Mouse (Mus musculus) neural tube, embryonic 13.5 days (tissue): ENCODE measurements around the gene Lnpk. TPM values are rescaled to one million over a fixed set of nuclear protein-coding genes. Genes with fewer than 3 reads are reported as not detected.

ENCODE experiments used
- ATAC-seq: fragments of 200-750 bp; cut with Nextera tagmentation; 2 replicates; pipeline ENCODE4 v1.8.0; 2017; ENCODE audit warnings: low read depth, mild to moderate bottlenecking, moderate TSS enrichment, moderate library complexity
- H3K27ac ChIP-seq: fragments of 300-500 bp; sonication (generic); replicated peaks from 2 replicates; pipeline ENCODE4 v1.5.1; 2015; ENCODE audit warnings: moderate library complexity, mild to moderate bottlenecking, inconsistent platforms
- H3K27me3 ChIP-seq: fragments of 300-500 bp; sonication (generic); 2 replicates; pipeline ENCODE4 v1.6.1; 2015; ENCODE audit warnings: mild to moderate bottlenecking, inconsistent platforms
- H3K36me3 ChIP-seq: fragments of 300-500 bp; sonication (generic); 2 replicates; pipeline ENCODE4 v1.6.1; 2015; ENCODE audit warnings: mild to moderate bottlenecking, inconsistent platforms
- H3K4me1 ChIP-seq: fragments of 300-500 bp; sonication (generic); replicated peaks from 2 replicates; pipeline ENCODE4 v1.6.1; 2015; ENCODE audit warnings: inconsistent platforms
- H3K4me2 ChIP-seq: fragments of 300-500 bp; sonication (generic); 2 replicates; pipeline ENCODE4 v1.6.1; 2015; ENCODE audit warnings: inconsistent platforms, mild to moderate bottlenecking, moderate library complexity
- H3K4me3 ChIP-seq: fragments of 300-500 bp; sonication (generic); 2 replicates; pipeline ENCODE4 v1.5.1; 2015; ENCODE audit warnings: mild to moderate bottlenecking, inconsistent platforms
- H3K9ac ChIP-seq: fragments of 300-500 bp; sonication (generic); 2 replicates; pipeline ENCODE4 v1.6.1; 2015; ENCODE audit warnings: moderate library complexity, mild to moderate bottlenecking, inconsistent platforms
- H3K9me3 ChIP-seq: fragments of 300-500 bp; sonication (generic); 2 replicates; pipeline ENCODE4 v1.6.1; 2016; ENCODE audit warnings: inconsistent platforms
- WGBS: fragments of 180-500 bp; shearing (Covaris S2); methylation state at CpG from one replicate; pipeline ENCODE4 v1.1.7; 2015; 5-methylcytosine and 5-hydroxymethylcytosine counted together
- polyA plus RNA-seq: library from polyadenylated mRNA; unstranded; fragments of >200 nt; fragmentation: Nextera tagmentation; extraction: Ambion mirVana; gene quantifications from 2 replicates; pipeline ENCODE4 v1.2.1, GENCODE M21; 2015

The Lnpk gene
- polyA plus RNA-seq = 45.0 and 46.8 TPM in 2 replicates

DNA sequence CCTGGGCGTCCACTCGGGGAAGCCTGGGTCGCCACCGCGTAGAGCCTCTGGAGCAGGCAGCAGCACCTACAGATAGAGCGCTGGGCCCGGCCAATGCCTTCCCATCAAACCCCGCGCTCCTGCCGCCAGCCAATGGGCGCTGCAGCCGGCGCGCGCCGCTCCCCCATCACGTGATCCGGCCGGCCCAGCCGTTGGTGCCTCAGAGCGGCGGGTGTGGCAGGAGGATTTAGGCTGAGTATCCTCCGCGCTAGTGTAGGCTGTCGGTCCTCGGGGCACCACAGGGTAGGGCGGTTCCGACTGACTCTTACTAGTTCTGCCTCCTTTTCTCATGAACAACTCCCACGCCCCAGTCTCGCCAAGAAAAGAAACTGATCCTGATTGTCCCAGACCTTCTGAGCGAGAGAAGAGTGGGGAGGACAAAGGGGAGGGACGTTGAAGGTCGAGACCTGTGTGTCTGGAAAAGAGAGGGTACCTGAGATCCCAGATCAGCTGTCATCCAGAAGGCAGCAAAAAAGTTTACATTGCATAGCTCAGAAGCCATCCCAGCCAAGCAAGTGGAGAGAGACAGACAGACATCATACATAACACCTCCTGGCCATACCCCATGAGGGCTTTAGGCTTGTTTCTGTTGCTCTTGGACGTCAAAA, at the start of gene Lnpk:
TSS of gene Lnpk (minus strand) at position 593 of the 647 bp plus-strand sequence.
- Histone ChIP-seq H3K27me3 (no peaks in the 10 kb centered on the region; the same call in 1 of the 2 replicates), H3K9me3 (no peaks in the 10 kb centered on the region), H3K4me3 (peak within 1 kb of the TSS; percentile 98), H3K27ac (peak within 1 kb of the TSS; percentile 86), H3K36me3 (no peaks in the 10 kb centered on the region), H3K4me1 (peaks cover 16% of the 10 kb centered on the region), H3K4me2 (peak within 1 kb of the TSS; percentile 80), H3K9ac (peak within 1 kb of the TSS; percentile 95)
- WGBS = under 1% methylated on average over 34 of the region's 34 CpGs
- peak; percentile 99 for ATAC-seq

DNA sequence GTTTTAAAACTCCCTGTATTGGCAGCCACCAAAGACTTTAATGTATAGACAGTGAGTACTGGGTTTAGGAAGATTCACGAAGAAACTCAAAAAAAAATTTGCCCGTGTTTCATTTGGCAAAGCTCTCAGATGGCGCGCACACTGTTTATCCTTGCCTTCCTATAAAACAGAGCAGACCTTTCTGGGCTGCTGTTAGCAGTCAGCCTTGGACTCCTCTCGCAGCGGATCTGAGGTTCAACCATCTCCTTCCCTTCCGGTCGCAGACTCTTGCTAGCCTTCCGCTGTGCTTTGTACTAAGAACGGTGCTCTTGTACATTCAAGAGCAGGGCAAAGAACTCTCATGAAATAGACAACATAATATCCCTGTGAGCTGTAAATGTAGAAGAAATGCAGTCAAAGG, 41.1 kb upstream of the Lnpk start:
- no peaks in the 10 kb centered on the region for H3K9me3 ChIP-seq
- H3K4me3 ChIP-seq = no peak overlapping the region
- no peaks in the 10 kb centered on the region for H3K4me1 ChIP-seq
- WGBS = 86% methylated on average over 10 of the region's 10 CpGs
- ATAC-seq = no peak
- no peaks in the 10 kb centered on the region for H3K27me3 ChIP-seq
- no peak overlapping the region for H3K27ac ChIP-seq
- H3K9ac ChIP-seq = no peak overlapping the region
- no peak overlapping the region for H3K4me2 ChIP-seq
- no peaks in the 10 kb centered on the region for H3K36me3 ChIP-seq

DNA sequence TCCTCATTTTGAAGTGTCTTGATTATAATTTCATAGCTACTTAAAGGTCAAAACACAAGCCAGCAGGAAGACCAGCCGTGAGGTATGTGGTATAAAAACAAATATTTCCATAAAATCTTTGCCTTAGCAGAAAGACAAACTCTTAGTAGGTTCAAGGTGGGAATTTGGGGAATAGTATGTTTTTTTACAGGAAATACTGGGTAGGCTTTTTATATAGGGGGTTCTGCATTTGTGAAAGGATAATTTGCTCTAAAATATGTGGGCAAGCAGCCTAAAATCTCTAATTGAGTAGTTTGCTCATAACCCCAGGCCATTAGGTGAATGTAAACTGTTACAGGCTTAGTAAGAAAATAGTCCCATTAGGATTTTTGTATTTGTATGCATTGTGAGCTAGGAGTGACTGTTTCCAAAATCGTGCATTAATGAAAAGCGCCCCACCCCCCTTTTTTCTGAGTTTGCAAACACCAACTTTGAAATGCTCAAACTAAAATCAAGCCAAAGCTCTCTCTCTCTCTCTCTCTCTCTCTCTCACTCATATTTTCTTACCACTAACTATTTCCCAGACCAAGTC, 40.5 kb upstream of the Lnpk start:
- no peak for ATAC-seq
- H3K9me3 ChIP-seq = no peaks in the 10 kb centered on the region
- H3K27me3 ChIP-seq = no peaks in the 10 kb centered on the region
- H3K4me3 ChIP-seq = no peak overlapping the region
- no peaks in the 10 kb centered on the region for H3K4me1 ChIP-seq
- no peaks in the 10 kb centered on the region for H3K36me3 ChIP-seq
- H3K4me2 ChIP-seq = no peak overlapping the region
- no peak overlapping the region for H3K9ac ChIP-seq
- 87% methylated on average over 3 of the region's 3 CpGs for WGBS
- no peak overlapping the region for H3K27ac ChIP-seq

DNA sequence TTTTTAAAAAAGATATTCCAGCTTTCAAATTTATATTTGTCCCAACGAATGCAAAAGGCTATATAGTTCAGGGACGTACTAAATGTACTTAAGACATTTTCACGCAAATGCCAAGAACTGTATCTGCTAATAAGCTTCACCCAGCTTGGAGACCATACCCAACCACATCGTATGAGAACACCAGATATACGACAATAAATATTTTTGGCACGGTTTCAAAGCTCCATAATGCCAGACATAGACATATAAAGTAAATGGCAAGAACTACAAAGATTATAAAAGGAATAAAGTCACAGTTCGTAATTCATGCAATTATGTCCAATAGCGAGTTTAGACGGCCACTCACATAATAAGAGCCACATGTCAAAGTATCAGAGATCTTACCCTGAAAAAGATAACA, 38.5 kb upstream of the Lnpk start:
- Histone ChIP-seq H3K4me1 (no peaks in the 10 kb centered on the region), H3K36me3 (no peaks in the 10 kb centered on the region), H3K9me3 (no peaks in the 10 kb centered on the region), H3K27ac (no peak overlapping the region), H3K4me3 (no peak overlapping the region), H3K4me2 (no peak overlapping the region), H3K27me3 (no peaks in the 10 kb centered on the region), H3K9ac (no peak overlapping the region)
- ATAC-seq = no peak
- WGBS = 82% methylated on average over 9 of the region's 9 CpGs

DNA sequence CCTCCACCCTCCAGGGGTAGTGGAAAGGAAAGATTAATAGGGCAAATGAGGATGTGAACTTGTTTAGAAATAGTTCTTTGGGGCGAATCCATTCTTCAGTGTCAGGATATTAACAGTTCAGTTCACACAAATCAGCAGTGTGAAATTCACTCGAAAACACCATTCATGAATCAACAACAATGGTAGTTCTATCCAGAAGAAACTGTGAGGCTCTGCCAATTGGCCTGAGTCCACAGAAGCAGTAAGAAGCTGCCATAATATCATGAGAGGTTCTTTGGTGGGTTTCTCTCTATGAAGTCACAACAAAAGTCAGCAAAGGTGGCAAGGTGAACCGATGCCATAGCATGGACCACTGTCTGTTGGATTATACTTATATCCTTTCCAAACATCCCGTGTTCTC, 32.2 kb upstream of the Lnpk start:
- WGBS = 79% methylated on average over 4 of the region's 4 CpGs
- Histone ChIP-seq H3K4me3 (no peak overlapping the region), H3K27ac (no peak overlapping the region), H3K9ac (no peak overlapping the region), H3K36me3 (no peaks in the 10 kb centered on the region), H3K9me3 (no peaks in the 10 kb centered on the region), H3K4me2 (no peak overlapping the region), H3K4me1 (no peaks in the 10 kb centered on the region), H3K27me3 (no peaks in the 10 kb centered on the region)
- ATAC-seq = no peak

DNA sequence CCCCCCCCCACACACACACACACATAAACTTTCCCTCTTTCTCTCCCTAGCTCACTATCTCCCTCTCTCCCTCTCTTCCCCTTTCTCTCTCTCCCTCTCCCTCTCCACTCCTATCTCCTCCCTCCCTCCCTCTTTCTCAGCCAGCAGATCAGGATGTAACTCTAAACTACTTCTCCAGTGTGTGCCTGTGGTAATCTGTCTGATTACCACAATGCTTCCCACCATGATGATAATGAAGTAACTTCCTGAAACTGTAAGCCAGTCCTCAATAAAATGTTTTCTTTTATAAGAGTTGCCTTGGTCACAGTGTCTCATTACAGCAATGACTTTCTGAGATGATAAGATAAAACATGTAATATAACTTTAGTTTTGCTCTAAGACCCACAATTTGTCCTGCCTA, 30.1 kb upstream of the Lnpk start:
- no peak overlapping the region for H3K27ac ChIP-seq
- H3K36me3 ChIP-seq = no peaks in the 10 kb centered on the region
- no peaks in the 10 kb centered on the region for H3K9me3 ChIP-seq
- no peak overlapping the region for H3K4me2 ChIP-seq
- no peaks in the 10 kb centered on the region for H3K4me1 ChIP-seq
- no peak overlapping the region for H3K4me3 ChIP-seq
- ATAC-seq = no peak
- no peak overlapping the region for H3K9ac ChIP-seq
- H3K27me3 ChIP-seq = no peaks in the 10 kb centered on the region

DNA sequence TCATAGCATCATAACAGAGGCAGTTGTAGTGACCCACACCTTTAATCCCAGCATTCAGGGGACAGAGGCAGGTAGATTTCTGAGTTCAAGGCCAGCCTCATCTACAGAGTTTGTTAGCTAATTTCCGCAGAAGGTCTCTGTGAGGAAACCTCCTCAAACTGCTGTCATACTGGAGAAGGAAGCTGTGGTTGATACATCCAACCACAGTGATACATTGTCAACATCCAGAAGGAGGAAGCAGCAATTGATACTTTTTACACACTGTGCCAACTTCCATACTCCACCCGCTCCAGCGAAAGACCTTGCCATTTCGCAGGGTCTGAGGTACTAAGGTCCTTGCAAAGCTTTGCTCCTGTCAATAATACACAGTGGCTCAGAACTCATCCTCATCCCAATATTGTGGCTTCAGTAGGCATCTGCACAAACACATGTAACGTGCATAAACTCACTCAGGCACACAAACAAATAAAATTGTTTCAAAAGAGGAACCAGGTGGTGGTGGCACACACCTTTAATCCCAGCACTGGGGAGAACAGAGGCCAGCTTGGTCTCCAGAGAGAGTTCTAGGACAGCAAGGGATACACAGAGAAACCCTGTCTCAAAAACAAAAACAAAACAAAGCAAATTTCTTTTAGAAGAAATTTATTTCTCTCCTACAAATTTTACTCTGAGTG, 27.0 kb upstream of the Lnpk start:
- no peak overlapping the region for H3K9ac ChIP-seq
- H3K4me3 ChIP-seq = no peak overlapping the region
- no peaks in the 10 kb centered on the region for H3K4me1 ChIP-seq
- H3K4me2 ChIP-seq = no peak overlapping the region
- no peaks in the 10 kb centered on the region for H3K27me3 ChIP-seq
- H3K9me3 ChIP-seq = no peaks in the 10 kb centered on the region
- 91% methylated on average over 5 of the region's 5 CpGs for WGBS
- no peaks in the 10 kb centered on the region for H3K36me3 ChIP-seq
- no peak overlapping the region for H3K27ac ChIP-seq
- ATAC-seq = no peak

DNA sequence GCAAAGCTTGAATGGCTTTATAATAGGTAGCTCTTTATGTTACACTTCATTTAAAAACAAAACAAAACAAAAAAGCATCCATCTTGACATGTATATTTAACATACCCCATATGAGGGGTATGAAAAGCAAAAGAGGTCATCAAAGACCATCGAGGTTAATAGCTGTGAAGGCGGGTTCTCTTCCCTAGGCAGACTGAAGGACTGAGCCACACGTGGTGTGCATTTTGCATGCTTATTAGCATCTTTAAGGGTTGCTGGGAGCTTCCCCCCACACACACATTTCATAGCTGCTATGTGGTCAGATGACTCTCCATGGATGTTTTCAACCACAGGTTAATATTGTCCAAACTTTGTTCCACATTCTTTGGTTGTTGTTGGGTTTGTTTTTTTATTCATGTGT, 24.8 kb upstream of the Lnpk start:
- Histone ChIP-seq H3K4me2 (no peak overlapping the region), H3K9me3 (no peaks in the 10 kb centered on the region), H3K27me3 (no peaks in the 10 kb centered on the region), H3K9ac (no peak overlapping the region), H3K4me1 (no peaks in the 10 kb centered on the region), H3K27ac (no peak overlapping the region), H3K4me3 (no peak overlapping the region), H3K36me3 (no peaks in the 10 kb centered on the region)
- WGBS = 26% methylated on average over 3 of the region's 3 CpGs
- no peak for ATAC-seq

DNA sequence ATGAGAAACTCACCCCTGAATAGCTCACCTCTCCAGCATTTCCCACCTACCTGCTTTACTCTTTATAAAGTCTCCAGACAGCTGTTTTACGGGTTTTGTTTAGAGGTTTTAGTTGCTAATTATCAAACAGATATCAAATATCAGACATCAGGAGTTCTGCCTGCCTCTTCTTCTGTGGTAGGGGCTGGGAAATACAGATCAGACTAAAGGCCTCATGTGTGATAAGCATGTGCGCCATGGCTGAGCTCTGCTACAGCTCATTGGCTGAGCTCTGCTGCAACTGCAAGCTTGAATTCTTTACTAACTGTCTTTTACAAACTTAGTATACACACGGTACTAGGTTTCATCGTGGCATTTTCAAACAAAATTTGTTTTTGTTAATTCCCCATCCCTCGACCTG, 23.2 kb upstream of the Lnpk start:
- 86% methylated on average over 5 of the region's 5 CpGs for WGBS
- ATAC-seq = no peak

DNA sequence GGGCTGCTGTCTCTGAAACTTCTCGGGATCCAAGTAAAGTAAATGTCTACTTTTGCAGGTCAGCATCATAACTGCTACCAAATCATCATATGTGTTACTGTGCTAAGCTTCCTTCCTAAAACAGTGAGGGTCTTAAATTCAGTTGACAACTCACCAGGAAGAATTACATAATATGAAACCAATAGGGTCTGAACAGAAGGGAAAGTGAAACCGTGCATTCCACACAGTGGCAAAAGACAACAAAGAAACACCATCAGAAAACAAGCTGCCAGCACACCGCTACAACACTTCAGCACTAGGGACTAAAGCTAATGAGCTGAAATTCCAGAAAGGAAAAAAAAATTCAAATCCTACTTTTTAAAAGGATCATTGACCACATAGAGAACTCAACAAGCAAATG, 17.9 kb upstream of the Lnpk start:
- Histone ChIP-seq H3K4me3 (no peak overlapping the region), H3K9ac (no peak overlapping the region), H3K27ac (no peak overlapping the region), H3K27me3 (no peaks in the 10 kb centered on the region), H3K9me3 (no peaks in the 10 kb centered on the region), H3K4me2 (no peak overlapping the region), H3K4me1 (no peaks in the 10 kb centered on the region), H3K36me3 (no peaks in the 10 kb centered on the region)
- ATAC-seq = no peak
- WGBS = 88% methylated on average over 3 of the region's 3 CpGs

More for the DNA sequence above, 23.2 kb upstream of the Lnpk start:
- Histone ChIP-seq H3K4me1 (no peaks in the 10 kb centered on the region), H3K4me2 (no peak overlapping the region), H3K27me3 (no peaks in the 10 kb centered on the region), H3K9me3 (no peaks in the 10 kb centered on the region), H3K27ac (no peak overlapping the region), H3K4me3 (no peak overlapping the region), H3K9ac (no peak overlapping the region), H3K36me3 (no peaks in the 10 kb centered on the region)

DNA sequence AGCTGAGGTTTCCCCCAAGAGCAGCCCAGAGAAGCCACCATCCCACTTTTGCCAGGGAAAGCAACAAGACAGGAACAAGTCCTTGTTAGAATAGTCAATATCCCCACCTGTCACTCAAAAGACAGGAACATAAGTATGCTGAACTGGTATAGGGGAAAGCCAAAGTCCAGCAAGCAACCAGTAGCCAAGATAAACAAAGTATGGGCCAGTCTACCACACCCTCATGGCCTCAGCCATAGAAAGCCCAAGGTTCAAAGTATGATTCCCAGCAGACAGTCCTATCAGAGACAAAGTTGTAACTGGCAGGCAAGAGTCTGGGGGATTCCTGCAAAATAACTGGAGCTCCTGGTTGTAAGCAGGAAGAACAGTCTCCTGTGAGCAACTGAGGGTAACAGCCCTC, 16.9 kb upstream of the Lnpk start:
- no peaks in the 10 kb centered on the region for H3K36me3 ChIP-seq
- H3K27ac ChIP-seq = no peak overlapping the region
- no peak for ATAC-seq
- H3K9ac ChIP-seq = no peak overlapping the region
- no peaks in the 10 kb centered on the region for H3K27me3 ChIP-seq
- no peaks in the 10 kb centered on the region for H3K4me1 ChIP-seq
- no peak overlapping the region for H3K4me2 ChIP-seq
- no peak overlapping the region for H3K4me3 ChIP-seq
- H3K9me3 ChIP-seq = no peaks in the 10 kb centered on the region

DNA sequence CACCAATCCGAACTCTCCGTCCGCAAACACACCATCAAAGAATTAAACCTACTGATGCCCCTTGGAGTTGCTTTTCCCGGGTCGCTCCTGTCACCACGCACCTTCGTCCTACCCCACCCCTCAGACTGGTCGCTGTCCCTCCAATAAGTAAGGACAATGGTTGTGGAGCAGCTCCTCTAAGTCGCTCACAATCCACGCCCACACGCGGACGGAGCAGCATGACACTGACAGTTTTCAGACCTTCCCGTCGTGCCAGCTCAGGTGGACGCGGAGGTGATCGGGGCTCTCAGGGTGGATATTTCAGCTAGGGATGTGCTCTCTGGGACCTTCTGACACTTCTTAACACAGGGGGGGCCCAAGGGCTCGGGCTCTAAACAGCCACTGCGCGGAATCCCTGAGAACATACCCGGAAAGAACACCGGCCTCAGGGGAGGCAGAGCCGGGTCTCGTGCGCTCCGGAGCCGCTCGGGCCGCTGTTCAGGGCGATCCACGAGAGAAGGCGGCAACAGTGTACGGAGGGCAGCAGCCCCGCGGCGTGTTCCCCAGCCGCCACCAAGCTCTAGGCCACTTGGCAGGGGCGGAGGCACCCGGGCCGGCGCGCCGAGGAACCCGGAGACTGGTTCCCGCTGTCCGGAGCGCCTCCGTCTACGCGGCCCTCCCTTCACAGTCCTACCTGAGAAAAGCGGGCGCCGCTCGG, 941 bp downstream of the Lnpk start:
- peak overlapping the region; percentile 95 for H3K9ac ChIP-seq

More for the DNA sequence above, 941 bp downstream of the Lnpk start:
- WGBS = under 1% methylated on average over 53 of the region's 55 CpGs
- peak overlapping the region; percentile 98 for H3K4me3 ChIP-seq
- H3K4me1 ChIP-seq = peaks cover 16% of the 10 kb centered on the region
- H3K27ac ChIP-seq = peak overlapping the region; percentile 86
- peak overlapping the region; percentile 80 for H3K4me2 ChIP-seq
- no peaks in the 10 kb centered on the region for H3K9me3 ChIP-seq
- H3K36me3 ChIP-seq = no peaks in the 10 kb centered on the region
- ATAC-seq = peak; percentile 89
- no peaks in the 10 kb centered on the region; the same call in 1 of the 2 replicates for H3K27me3 ChIP-seq
